Mouse (Mus musculus): ENCODE data around the gene Med15.

Gene Med15

DNA sequence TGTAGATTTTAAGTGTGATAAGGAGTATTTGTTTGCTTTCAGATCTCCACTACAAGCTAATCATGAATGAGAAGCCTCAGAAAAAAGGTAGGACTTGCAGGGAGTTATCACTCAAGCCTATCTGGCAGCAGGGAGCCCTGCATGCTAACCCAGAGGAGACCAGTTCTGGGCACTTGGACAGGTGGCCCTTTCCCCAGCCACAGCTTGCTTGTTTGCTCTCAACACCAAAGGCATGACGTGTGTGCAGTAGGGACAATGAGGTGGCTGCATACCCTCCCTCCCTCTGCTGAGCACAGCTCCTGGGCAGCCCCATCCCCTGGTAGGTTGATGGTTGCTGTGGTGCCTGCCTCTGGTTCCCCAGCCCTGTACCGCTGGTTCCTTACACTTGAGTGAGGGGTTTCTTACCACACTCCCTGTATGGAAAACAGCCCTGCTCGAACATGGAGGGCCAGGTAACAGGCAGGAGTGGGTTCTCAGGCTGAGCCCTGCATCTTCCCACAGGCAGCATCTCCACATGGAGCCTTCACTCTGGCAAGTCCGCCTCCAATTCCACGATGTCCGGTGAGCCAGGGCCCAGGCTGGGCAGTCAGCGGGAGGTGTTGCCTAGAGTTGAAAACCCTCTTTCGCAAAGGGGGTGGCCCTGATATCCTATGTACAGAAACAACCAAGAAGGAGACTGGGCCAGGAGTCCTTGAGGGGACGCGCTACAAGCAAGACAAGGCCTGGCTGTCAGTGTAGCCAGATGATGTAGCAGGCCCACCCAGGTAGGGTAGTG, 84.9 kb downstream of the Med15 start:
- DNase-seq: no peak

GRCm38 (mm10) chr16:17647156-17647555, 85.5 kb downstream of the Med15 start:
- DNase-seq: no peak

DNA sequence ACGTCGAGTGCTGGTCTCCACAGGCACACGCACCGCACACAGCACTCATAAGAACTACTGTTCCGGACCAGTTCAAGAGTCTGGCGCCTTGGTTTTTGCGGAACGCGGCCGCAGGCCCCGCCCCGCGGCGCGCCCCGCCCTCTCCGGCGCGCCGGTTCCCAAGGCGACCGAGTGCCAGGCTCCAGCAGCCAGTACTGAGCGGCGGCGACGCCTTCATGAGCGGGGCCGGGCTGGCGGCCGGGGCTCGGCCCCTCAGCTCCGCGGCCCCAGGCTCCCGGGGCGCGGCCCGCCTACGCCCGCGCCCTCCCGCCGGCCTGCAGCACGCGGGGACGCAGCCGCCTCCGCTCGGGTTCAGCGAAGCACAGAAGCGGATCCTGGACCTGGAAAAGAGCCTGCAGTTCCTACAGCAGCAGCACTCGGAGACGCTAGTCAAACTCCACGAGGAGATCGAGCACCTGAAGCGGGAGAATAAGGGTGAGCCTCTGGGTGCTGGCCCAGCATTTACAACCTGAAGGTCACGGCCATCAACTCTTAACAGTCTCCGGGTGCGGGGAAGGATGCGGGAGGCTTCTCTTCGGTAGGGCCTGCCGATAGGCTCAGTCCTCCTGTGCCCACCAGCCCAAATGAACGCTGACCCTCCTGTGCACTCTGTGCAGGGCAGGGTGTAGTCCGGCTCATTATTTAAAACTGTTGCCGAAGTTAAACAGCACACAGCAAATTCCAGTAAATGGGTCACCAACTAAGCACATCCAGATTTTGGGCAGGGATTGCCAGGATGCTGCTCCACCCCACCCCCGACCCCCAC, 86.2 kb downstream of the Med15 start, which contains the start of gene Ccdc74a:
Gene Ccdc74a, plus strand, starts transcription at position 161 of the 805 bp plus-strand sequence.
- DNase-seq: peak; percentile 89 to 90

DNA sequence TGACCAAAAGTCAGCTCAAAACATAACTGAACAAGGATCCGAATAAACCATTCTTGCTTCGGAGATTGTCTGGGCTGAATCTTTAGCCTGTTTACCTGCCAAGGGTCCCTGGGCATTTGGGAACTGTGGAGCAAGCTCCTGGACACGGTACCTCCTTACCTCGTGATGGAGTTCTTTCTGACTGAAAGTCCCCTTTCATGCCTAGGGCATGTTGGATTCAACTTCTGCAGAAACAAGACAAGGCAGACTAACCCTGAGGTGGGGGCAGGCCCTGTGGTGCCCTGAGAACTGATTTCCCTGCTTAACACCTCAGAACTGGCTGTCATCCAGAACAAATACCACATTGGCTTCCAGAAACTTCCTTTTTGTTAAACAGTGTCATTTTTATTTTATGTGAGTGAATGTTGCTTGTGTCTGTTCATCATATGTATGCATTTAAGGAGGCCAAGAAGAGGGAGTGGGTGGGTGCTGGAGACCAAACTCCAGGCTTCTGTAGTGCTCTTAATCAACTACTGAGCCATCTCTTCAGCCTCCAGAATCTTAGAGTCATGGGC, 89.2 kb downstream of the Med15 start:
- no peak for DNase-seq

GRCm38 (mm10) chr16:17642311-17642710, 90.4 kb downstream of the Med15 start:
- no peak for DNase-seq

DNA sequence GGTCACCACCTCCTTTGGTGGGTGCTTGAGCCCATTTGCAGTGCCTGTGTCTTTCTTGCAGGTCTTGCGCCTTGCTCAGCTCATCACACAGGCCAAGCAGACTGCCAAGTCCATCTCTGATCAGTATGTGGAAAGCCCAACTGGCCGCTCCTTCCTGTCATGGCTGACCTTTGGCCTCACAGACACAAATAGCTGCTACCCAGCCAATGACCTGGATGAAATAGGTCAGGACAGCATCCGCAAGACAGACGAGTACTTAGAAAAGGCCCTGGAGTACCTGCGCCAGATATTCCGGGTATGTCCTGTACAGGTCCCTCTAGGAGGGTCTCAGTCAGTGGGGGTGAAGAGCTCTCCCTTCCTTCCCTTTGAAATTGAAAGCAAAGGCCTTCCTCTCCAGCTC, 91.4 kb downstream of the Med15 start:
- peak; percentile 45 to 51 for DNase-seq

DNA sequence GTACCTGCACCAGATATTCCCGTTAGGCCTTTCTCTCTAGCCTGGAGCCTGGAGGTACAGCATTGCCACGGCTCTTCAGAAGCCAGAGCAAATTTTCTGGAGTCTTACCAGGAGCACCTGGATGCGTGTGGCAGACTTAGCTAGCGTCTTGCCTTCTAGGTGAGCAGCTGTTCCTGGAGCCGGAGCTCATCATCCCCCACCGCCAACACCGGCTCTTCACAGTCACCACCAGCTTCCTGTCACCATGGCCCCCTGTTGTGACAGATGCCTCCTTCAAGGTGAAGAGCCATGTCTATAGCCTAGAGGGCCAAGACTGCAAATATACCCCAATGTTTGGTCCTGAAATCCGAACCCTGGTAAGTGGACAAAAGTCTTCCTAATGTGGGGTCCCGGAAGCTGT, 92.0 kb downstream of the Med15 start:
- no peak for DNase-seq

- no peak for DNase-seq
Measured at GRCm38 (mm10) chr16:17639951-17640350, 92.7 kb downstream of the Med15 start.

DNA sequence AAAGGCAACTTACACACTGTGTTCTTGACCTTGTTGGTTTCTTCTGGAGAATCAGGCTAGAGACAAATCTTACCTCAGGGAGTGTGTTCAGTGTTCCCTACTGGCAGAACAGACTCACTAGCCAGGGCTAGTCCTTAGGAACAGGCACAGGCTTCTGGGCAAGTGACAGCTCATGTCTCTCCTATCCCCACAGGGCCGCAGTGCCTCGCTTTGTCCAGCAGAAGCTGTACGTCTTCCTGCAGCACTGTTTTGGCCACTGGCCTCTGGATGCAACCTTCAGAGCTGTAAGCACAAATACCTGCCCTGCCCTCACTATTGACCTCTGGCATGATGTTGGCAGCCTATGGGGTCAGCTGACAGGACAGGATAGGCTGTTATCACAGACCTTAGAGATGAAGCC, 93.6 kb downstream of the Med15 start:
- no peak for DNase-seq

DNA sequence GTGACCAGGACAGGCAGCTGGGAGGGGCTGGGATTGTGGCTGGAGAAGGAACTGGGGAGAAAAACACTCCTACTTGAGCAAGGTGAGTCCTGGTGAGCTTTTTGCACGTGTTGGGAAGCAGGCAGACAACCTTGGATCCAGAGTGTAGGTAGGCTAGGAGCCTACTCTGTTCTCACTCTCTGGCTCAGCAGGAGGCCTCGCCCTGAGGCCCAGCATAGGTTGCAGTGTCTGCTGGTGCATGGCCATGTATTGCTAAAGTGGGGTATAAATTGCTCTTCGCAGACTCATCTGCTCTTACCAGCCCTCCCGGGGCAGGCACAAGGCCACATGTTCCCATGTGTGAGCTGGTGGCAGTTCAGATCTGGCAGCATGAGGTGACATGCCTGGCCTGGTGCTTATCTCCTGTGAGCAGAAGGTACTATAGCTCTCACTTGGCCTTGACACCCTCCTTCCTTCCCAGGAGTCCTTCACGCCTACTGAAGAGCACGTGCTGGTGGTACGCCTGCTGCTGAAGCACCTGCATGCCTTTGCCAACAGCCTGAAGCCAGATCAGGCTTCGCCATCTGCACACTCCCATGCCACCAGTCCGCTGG, 94.6 kb downstream of the Med15 start:
- DNase-seq: no peak

- peak in 1 of 2 experiments; percentile 18 for DNase-seq
Measured at GRCm38 (mm10) chr16:17637610-17638009, 95.1 kb downstream of the Med15 start.

- no peak for DNase-seq
Measured at GRCm38 (mm10) chr16:17636904-17637303, 95.8 kb downstream of the Med15 start.

DNA sequence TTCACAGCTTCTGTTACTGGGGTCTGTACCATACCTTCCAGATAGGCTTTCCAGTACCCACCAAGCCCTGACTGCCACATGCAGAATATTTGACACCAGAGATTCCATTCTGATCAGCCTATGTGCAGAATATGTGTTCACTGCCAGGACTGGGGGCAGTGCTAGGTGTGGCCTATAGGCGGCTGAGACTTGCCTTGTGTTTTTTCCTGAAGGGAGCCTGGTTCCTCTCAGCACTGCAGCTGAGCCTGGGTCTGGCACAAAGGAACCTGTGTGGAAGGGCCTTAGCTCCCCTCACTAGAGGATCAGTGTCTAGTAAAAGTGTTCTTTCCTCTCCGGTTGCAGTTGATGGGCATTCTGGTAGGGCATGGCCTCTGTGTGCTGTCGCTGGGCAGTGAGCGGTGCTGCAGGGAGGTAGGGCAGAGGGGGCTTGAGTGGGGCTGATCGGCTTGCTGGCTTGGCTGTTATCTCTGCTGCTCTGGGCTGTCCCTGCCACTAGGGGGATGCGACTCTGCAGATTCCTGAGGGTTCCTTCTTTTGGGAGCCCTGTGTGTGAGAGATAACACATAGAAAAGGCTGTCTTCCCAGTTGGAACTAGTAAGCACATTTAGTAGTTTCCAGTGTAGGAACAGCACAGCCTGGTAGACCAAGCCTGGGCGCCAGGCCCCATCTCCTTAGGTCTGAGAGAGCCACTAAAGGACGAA, 99.1 kb downstream of the Med15 start:
- peak in 1 of 2 experiments; percentile 16 for DNase-seq

- DNase-seq: no peak
Measured at GRCm38 (mm10) chr16:17632580-17632979, 100.1 kb downstream of the Med15 start.

- no peak for DNase-seq
Measured at GRCm38 (mm10) chr16:17626269-17626555, 106.5 kb downstream of the Med15 start.

GRCm38 (mm10) chr16:17625488-17626268, 107.0 kb downstream of the Med15 start:
- peak in 1 of 2 experiments; percentile 13 for DNase-seq

GRCm38 (mm10) chr16:17621936-17622335, 110.8 kb downstream of the Med15 start:
- DNase-seq: no peak

DNA sequence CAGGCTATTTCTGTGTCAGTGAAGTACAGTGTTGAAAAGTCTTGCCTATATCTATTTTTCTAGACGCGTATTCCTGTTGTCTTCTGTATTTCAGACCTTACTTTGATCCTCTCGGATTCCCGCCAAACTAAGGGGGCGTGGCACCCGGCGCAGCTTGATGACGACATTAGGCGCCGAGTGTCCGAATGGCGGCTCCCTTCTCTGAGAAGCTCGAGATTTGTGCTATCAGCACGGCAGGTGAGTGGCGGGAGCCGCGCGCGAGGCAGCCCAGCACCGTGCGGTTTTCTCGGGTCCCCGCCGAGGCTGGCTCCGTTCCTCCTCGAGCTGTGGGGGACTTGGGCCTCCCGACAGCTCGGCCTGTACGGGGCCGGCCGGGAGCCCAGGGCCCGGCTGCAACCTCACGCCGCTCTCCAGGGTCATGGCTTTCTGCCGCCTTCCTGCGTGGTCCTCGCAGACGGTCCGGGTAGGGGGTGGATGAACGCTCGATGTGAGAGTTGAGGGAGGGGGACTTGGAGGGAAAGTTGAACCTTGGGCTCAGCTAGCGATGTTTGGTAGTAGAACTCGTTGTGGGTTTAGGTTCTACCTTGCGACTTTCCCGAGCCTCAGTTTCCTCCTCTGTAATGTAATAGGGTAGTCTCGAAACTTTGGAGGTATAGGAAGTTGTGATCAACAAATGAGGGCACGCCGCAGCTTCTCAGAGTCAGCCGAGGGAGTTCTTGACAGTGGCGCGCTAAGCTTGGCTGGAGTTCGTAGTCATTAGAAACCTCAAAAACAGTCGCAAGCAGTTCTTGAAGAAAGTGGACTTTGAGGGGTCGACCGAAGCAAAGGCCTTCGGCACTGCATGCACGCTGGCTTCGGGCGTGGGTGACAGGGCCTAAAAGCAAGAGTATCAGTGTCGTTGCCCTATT, 113.2 kb downstream of the Med15 start, which contains the start of gene Smpd4:
Gene Smpd4, plus strand, starts transcription at position 157 of the 908 bp plus-strand sequence.
- DNase-seq: peak; percentile 91 to 96

DNA sequence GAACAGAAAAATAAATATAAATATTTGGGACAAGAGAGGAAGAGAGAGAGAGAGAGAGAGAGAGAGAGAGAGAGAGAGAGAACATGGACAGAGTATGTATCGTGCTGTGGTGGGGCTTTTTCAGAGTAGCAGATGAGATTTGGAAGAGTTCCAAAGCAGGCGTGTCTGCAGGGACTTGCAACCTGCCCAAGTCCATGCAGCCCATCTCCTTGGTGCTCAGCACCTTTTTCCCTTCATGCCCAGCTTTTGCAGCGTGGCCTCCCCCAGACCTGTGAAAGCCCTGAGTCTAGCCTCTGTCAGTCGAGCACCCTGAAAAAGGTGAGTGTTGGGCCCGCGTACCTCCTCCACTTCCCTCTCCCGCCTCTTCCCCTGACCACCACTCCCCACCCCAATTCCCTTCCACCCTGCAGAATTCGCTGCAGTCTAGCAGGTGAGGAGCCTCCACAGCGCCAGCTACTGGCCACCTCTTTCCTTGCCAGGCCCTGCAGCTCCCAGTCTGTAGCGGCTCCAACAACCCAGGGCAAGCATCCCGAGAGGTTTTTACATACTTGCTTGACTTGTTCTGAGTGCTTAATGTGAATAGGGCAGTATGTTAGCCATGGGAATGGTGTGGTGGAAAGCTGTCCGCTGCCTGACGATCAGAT, 114.6 kb downstream of the Med15 start:
- peak; percentile 50 to 82 for DNase-seq

GRCm38 (mm10) chr16:17616212-17616611, 116.5 kb downstream of the Med15 start:
- no peak for DNase-seq
